Mouse (Mus musculus): Measurements from ENCODE around the gene Nfia. TPM values are rescaled to one million over a fixed set of nuclear protein-coding genes. Genes with fewer than 3 reads are reported as not detected.

The Nfia gene
- total RNA-seq (2023), result 7.7 and 8.8 TPM in 2 replicates

DNA sequence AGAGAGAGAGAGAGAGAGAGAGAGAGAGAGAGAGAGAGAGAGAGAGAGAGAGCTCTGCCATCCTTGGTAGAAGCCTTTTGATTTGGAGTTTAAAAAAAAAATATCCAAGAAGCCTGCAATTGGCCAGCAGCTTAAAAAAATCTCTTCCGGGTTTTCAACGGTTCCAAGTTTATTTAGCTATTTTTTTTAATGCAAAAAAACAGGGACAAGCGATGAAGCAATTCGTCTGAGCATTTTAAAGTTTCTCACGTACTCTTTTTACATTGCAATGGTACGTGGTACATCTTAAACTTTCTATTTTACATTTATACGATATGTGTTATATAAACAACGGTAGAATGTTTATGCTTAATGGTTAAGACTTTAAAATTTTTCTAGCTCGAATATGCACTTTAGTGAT, at the start of gene Nfia:
TSS of gene Nfia (plus strand) at position 94 of the 400 bp plus-strand sequence.

DNA sequence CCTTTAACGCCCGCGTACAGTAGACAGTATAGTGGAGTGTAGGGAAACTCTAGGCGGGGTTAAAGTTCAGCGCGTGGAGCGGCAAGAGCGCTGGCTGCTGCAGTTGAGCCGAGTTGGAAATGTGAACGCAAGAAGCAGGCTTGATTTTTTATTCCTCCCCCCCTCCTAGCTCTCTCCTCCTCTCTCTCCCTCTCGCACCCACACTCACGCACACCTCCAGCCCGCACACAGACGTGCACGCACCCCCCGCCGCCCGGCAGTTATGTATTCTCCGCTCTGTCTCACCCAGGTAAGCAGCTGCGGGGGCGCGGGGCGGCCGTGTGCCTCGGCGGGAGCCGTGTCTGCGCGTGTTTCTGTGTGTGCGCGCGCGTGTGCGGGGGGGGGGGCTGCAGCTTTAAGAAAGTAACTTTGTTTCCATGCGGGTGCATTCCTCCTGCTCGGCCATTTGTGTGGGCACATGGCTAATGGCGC, 5.2 kb downstream of the Nfia start, which contains the start of gene E130114P18Rik:
TSS of gene E130114P18Rik (minus strand) at position 373 of the 471 bp plus-strand sequence.

Other genes starting within 250 kb of the Nfia start
- not detected in 2 replicates for gene E130114P18Rik, start 5.3 kb downstream of the Nfia start, total RNA-seq (2023)